Mouse (Mus musculus) heart, embryonic 14.5 days (tissue): ENCODE data around the gene Rab12. TPM values are rescaled to one million over a fixed set of nuclear protein-coding genes. Genes with fewer than 3 reads are reported as not detected.
A peak's percentile ranks its signal among the peaks of the same experiment; 100 is the strongest.

Experiments
- ATAC-seq: fragments of 200-750 bp; cut with Nextera tagmentation; 2 replicates; pipeline ENCODE4 v1.8.0; 2017; ENCODE audit warnings: low read depth, moderate TSS enrichment; ENCODE audit not compliant: insufficient number of reproducible peaks, insufficient read depth, low FRiP score
- H3K27ac ChIP-seq, 2 experiments: fragments of 200-500 bp in 1 of 2; fragments of 300-500 bp in 1 of 2; sonication (generic) in 1 of 2; replicated peaks in 1 of 2; 2 replicates each; pipeline ENCODE4 v1.5.1; 2012 to 2014; ENCODE audit warnings: low read depth in 2 of 2, low read length in 2 of 2, control low read depth in 1 of 2, mild to moderate bottlenecking in 1 of 2, mixed read lengths in 1 of 2; ENCODE audit not compliant: control insufficient read depth in 1 of 2, insufficient read depth in 1 of 2
- H3K27me3 ChIP-seq: fragments of 300-500 bp; sonication (generic); 2 replicates; pipeline ENCODE4 v1.6.1; 2014; ENCODE audit warnings: mild to moderate bottlenecking, low read length, control low read depth; ENCODE audit not compliant: control insufficient read depth, insufficient read depth
- H3K36me3 ChIP-seq: fragments of 300-500 bp; sonication (generic); 2 replicates; pipeline ENCODE4 v1.6.1; 2014; ENCODE audit warnings: mild to moderate bottlenecking, control low read depth, low read length, mixed read lengths; ENCODE audit not compliant: control insufficient read depth, insufficient read depth
- H3K4me1 ChIP-seq, 2 experiments: fragments of 200-500 bp in 1 of 2; fragments of 300-500 bp in 1 of 2; sonication (generic) in 1 of 2; 2 replicates each; pipeline ENCODE4 v1.6.1; 2012 to 2014; ENCODE audit warnings: low read length in 2 of 2, control low read depth in 1 of 2, mixed read lengths in 1 of 2; ENCODE audit not compliant: control insufficient read depth in 2 of 2, insufficient read depth in 2 of 2
- H3K4me2 ChIP-seq: fragments of 300-500 bp; sonication (generic); 2 replicates; pipeline ENCODE4 v1.6.1; 2014; ENCODE audit warnings: mild to moderate bottlenecking, low read length
- H3K4me3 ChIP-seq, 2 experiments: fragments of 200-500 bp in 1 of 2; fragments of 300-500 bp in 1 of 2; sonication (generic) in 1 of 2; 2 replicates each; pipeline ENCODE4 v1.5.1; 2012 to 2014; ENCODE audit warnings: low read length in 2 of 2, mild to moderate bottlenecking in 2 of 2, control low read depth in 1 of 2, low read depth in 1 of 2, moderate library complexity in 1 of 2; ENCODE audit not compliant: control insufficient read depth in 1 of 2, insufficient read depth in 1 of 2
- H3K9ac ChIP-seq: fragments of 300-500 bp; sonication (generic); 2 replicates; pipeline ENCODE4 v1.6.1; 2014; ENCODE audit warnings: mild to moderate bottlenecking, low read length
- H3K9me3 ChIP-seq: fragments of 300-500 bp; sonication (generic); 2 replicates; pipeline ENCODE4 v1.6.1; 2016; ENCODE audit warnings: low read length, control low read depth; ENCODE audit not compliant: control insufficient read depth
- WGBS: fragments of 180-500 bp; shearing (Covaris S2); extraction: QIAGEN DNeasy Blood & Tissue Kit; methylation state at CpG from one replicate; pipeline ENCODE4 v1.1.7; 2014; 5-methylcytosine and 5-hydroxymethylcytosine counted together
- polyA plus RNA-seq: library from polyadenylated mRNA; unstranded; fragments of >200 nt; fragmentation: Nextera tagmentation; extraction: Ambion mirVana; gene quantifications from 2 replicates; pipeline ENCODE4 v1.2.1, GENCODE M21; 2014

Rab12 gene
- 67.5 and 74.2 TPM in 2 replicates for polyA plus RNA-seq

- H3K4me2 ChIP-seq, result peak within 1 kb of the TSS; percentile 77
- no peaks in the 10 kb centered on the region; the same call in 1 of the 2 replicates for H3K36me3 ChIP-seq
- H3K27ac ChIP-seq, result peak within 1 kb of the TSS in 1 of 2 experiments; percentile 33; a peak in 1 of 4 replicates
- peak within 1 kb of the TSS; percentile 93 for H3K9ac ChIP-seq
- WGBS, result 6% methylated on average over 66 of the region's 71 CpGs
- ATAC-seq, result peak; percentile 78
- H3K27me3 ChIP-seq, result no peaks in the 10 kb centered on the region
- H3K4me3 ChIP-seq, result peak within 1 kb of the TSS; percentile 99
- H3K4me1 ChIP-seq, result peaks cover 6 to 18% of the 10 kb centered on the region in 2 experiments; a peak in 3 of 4 replicates
- H3K9me3 ChIP-seq, result no peaks in the 10 kb centered on the region
These were observed at the start of gene Rab12 for GRCm38 (mm10) chr17:66519554-66520553. Gene Rab12 (minus strand): TSS chr17:66519729.

- no peaks in the 10 kb centered on the region for H3K27me3 ChIP-seq
- H3K9me3 ChIP-seq, result peaks cover 4% of the 10 kb centered on the region; the same call in 1 of the 2 replicates
- H3K9ac ChIP-seq, result no peak overlapping the region
- H3K4me1 ChIP-seq, result no peaks in the 10 kb centered on the region; a peak in 1 of 4 replicates
- no peak overlapping the region for H3K4me2 ChIP-seq
- ATAC-seq, result no peak
- H3K36me3 ChIP-seq, result no peaks in the 10 kb centered on the region
- H3K4me3 ChIP-seq, result no peak overlapping the region
- WGBS, result 58% methylated on average over 7 of the region's 7 CpGs
- H3K27ac ChIP-seq, result peak overlapping the region in 1 of 2 experiments; percentile 47; a peak in 2 of 4 replicates
These were observed 44.7 kb upstream of the Rab12 start for GRCm38 (mm10) chr17:66564213-66564612.

GRCm38 (mm10) chr17:66563551-66563950, 44.0 kb upstream of the Rab12 start:
- WGBS, result 39% methylated on average over 1 of the region's 1 CpGs
- 0 out of 4 replicates have a peak overlapping the region, but pooled peaks of 1 of the 2 experiments have one; percentile 47 for H3K27ac ChIP-seq

GRCm38 (mm10) chr17:66561380-66561779, 41.9 kb upstream of the Rab12 start:
- Histone ChIP-seq H3K4me3 (no peak overlapping the region), H3K9me3 (peaks cover 4% of the 10 kb centered on the region; the same call in 1 of the 2 replicates), H3K4me2 (no peak overlapping the region), H3K27me3 (no peaks in the 10 kb centered on the region), H3K9ac (no peak overlapping the region), H3K27ac (peak overlapping the region in 1 of 2 experiments; percentile 35; a peak in 1 of 4 replicates), H3K4me1 (no peaks in the 10 kb centered on the region), H3K36me3 (no peaks in the 10 kb centered on the region)
- WGBS, result 58% methylated on average over 2 of the region's 2 CpGs
- ATAC-seq, result peak; percentile 31; the same call in 1 of the 2 replicates

More at GRCm38 (mm10) chr17:66563551-66563950, 44.0 kb upstream of the Rab12 start:
- Histone ChIP-seq H3K4me1 (no peaks in the 10 kb centered on the region; a peak in 1 of 4 replicates), H3K9ac (no peak overlapping the region), H3K27me3 (no peaks in the 10 kb centered on the region), H3K4me2 (no peak overlapping the region), H3K36me3 (no peaks in the 10 kb centered on the region), H3K9me3 (peaks cover 4% of the 10 kb centered on the region; the same call in 1 of the 2 replicates), H3K4me3 (no peak overlapping the region)
- ATAC-seq, result no peak

GRCm38 (mm10) chr17:66558404-66559317, 39.1 kb upstream of the Rab12 start:
- Histone ChIP-seq H3K4me1 (no peaks in the 10 kb centered on the region), H3K36me3 (no peaks in the 10 kb centered on the region), H3K27me3 (no peaks in the 10 kb centered on the region), H3K4me2 (no peak overlapping the region), H3K9me3 (no peaks in the 10 kb centered on the region), H3K9ac (no peak overlapping the region), H3K27ac (no peak overlapping the region), H3K4me3 (no peak overlapping the region)
- 83% methylated on average over 17 of the region's 17 CpGs for WGBS
- no peak for ATAC-seq

GRCm38 (mm10) chr17:66552690-66553089, 33.2 kb upstream of the Rab12 start:
- no peak for ATAC-seq
- Histone ChIP-seq H3K27ac (no peak overlapping the region), H3K4me2 (no peak overlapping the region), H3K27me3 (no peaks in the 10 kb centered on the region), H3K9ac (no peak overlapping the region), H3K4me1 (no peaks in the 10 kb centered on the region), H3K9me3 (no peaks in the 10 kb centered on the region), H3K36me3 (no peaks in the 10 kb centered on the region), H3K4me3 (no peak overlapping the region)
- WGBS, result 74% methylated on average over 4 of the region's 4 CpGs

GRCm38 (mm10) chr17:66550486-66550885, 31.0 kb upstream of the Rab12 start:
- 85% methylated on average over 5 of the region's 5 CpGs for WGBS
- Histone ChIP-seq H3K4me3 (no peak overlapping the region), H3K36me3 (no peaks in the 10 kb centered on the region), H3K4me1 (no peaks in the 10 kb centered on the region), H3K9me3 (no peaks in the 10 kb centered on the region), H3K27ac (no peak overlapping the region), H3K9ac (no peak overlapping the region), H3K4me2 (no peak overlapping the region), H3K27me3 (no peaks in the 10 kb centered on the region)
- no peak for ATAC-seq
